In the genomic region with DNA sequence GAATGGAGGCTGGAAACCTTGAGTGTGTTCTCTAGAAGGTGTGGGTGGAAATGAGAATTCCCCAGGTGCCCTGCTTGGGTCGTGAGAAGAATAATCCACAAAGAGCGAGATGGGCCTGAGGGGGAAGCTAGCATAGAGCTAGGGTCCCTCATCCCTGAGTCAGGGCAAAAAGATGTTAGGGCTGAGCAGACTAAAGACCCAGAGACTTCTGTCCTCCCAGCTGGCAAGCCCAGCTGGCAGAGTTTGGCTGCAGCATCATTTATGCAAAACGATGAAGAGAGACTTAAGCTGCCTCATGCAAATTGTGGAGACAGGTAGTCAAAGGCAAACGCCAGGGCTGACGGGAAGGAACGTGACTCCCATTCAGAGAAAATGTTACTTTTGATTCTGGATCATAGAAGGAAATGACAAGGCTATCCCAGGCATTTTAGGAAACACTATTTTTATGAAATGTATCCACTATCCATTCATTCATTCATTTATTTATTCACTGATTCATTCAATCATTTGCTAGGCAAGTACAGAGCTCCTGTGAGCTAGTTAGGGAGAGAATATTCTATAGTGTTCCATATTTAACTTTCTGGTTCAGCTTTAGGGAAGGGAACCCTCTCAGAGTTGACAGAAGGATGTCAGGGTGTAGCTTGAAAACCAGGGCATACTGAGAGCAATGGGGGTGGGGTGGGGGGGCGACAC, we compare ENCODE assay signal across 14 mouse cellular contexts.
DNase-seq lines count a peak whose midpoint lies in the region; ATAC-seq and TF ChIP-seq lines count a peak whose summit lies in the region.
"Had no signal": no experiment of that assay in that cellular context is flagged by ENCODE, and none has a peak within 500 bp of the region (broad histone marks: within the 10 kb centered on the region; RNA-seq: fewer than 3 reads in every experiment).

No protein-coding gene starts in this region.

- H3K9ac ChIP-seq in forebrain, embryonic 15.5 days (replicated peaks) = no peak overlapping the region
- H3K9ac ChIP-seq in forebrain, postnatal 0 days = no peak overlapping the region
- H3K9ac ChIP-seq: liver, postnatal 0 days; neural tube, embryonic 12.5 days; stomach, embryonic 15.5 days had no signal

- 26% methylated on average over 7 of the region's 7 CpGs for WGBS in forebrain, embryonic 15.5 days
- 56% methylated on average over 7 of the region's 7 CpGs for WGBS in forebrain, embryonic 10.5 days
- 25% methylated on average over 7 of the region's 7 CpGs for WGBS in forebrain, postnatal 0 days

- no peak for DNase-seq in forebrain, embryonic 10.5 days (ENCODE audit: extremely low spot score, low spot score)
- DNase-seq in left cerebral cortex, postnatal 4 days = peak; percentile 23
- no peak for DNase-seq in left cerebral cortex, adult 9 months (ENCODE audit: low spot score in 2 of 2)
- DNase-seq in forebrain, postnatal 0 days = peak; percentile 45
- no peak for DNase-seq in gastrocnemius, adult 18-20 months (ENCODE audit: low spot score)
- DNase-seq in cerebellum, postnatal 4 days (ENCODE audit: low spot score in 2 of 2) = no peak
- DNase-seq: adrenal gland, postnatal 25 days; liver, postnatal 0 days had no signal

- no peaks in the 10 kb centered on the region for H3K36me3 ChIP-seq in forebrain, embryonic 15.5 days
- no peaks in the 10 kb centered on the region for H3K36me3 ChIP-seq in forebrain, embryonic 10.5 days (replicated peaks)
- no peaks in the 10 kb centered on the region for H3K36me3 ChIP-seq in forebrain, postnatal 0 days (ENCODE audit: insufficient read depth)
- H3K36me3 ChIP-seq: neural tube, embryonic 12.5 days; stomach, embryonic 15.5 days had no signal

- ATAC-seq in forebrain, embryonic 15.5 days (replicated peaks) = peak; percentile 46; the same call in 1 of the 2 replicates
- ATAC-seq in forebrain, postnatal 0 days = peak; percentile 53
- ATAC-seq in erythroblast, adult 5-6 weeks (replicated peaks; ENCODE audit: low FRiP score, poor library complexity, severe bottlenecking) = no peak
- ATAC-seq: intestine, postnatal 0 days; liver, postnatal 0 days had no signal

- intact Hi-C loops in left cerebral cortex, postnatal 4 days (cut with DNase I) = no loop called here

- H3K27ac ChIP-seq in forebrain, embryonic 15.5 days (replicated peaks) = peak overlapping the region; percentile 56
- H3K27ac ChIP-seq in forebrain, embryonic 10.5 days = no peak overlapping the region
- peak overlapping the region; percentile 54 for H3K27ac ChIP-seq in forebrain, postnatal 0 days (ENCODE audit: low read depth, low read length)
- H3K27ac ChIP-seq: kidney, postnatal 0 days; neural tube, embryonic 12.5 days; stomach, embryonic 15.5 days had no signal

- H3K4me1 ChIP-seq in forebrain, embryonic 15.5 days = peaks cover 23% of the 10 kb centered on the region
- peaks cover 26% of the 10 kb centered on the region for H3K4me1 ChIP-seq in forebrain, embryonic 10.5 days
- H3K4me1 ChIP-seq in forebrain, postnatal 0 days (ENCODE audit: insufficient read depth) = peaks cover 11% of the 10 kb centered on the region; the same call in 1 of the 2 replicates
- H3K4me1 ChIP-seq: stomach, embryonic 15.5 days had no signal

- no peak overlapping the region for H3K4me2 ChIP-seq in forebrain, embryonic 15.5 days (replicated peaks)
- no peak overlapping the region for H3K4me2 ChIP-seq in forebrain, postnatal 0 days (ENCODE audit: low read depth)
- H3K4me2 ChIP-seq: neural tube, embryonic 12.5 days; stomach, embryonic 15.5 days had no signal

- no peak for TF ChIP-seq CTCF in forebrain, postnatal 0 days (IDR thresholded peaks at IDR 0.05; ENCODE audit: low read depth)

- H3K27me3 ChIP-seq in forebrain, embryonic 15.5 days = no peaks in the 10 kb centered on the region
- no peaks in the 10 kb centered on the region for H3K27me3 ChIP-seq in forebrain, embryonic 10.5 days (ENCODE audit: poor library complexity, severe bottlenecking)
- H3K27me3 ChIP-seq in forebrain, postnatal 0 days (ENCODE audit: insufficient read depth, low read length) = no peaks in the 10 kb centered on the region
- H3K27me3 ChIP-seq: neural tube, embryonic 12.5 days; stomach, embryonic 15.5 days had no signal

- H3K4me3 ChIP-seq in forebrain, embryonic 15.5 days = no peak overlapping the region
- H3K4me3 ChIP-seq in forebrain, embryonic 10.5 days = no peak overlapping the region
- H3K4me3 ChIP-seq in forebrain, postnatal 0 days (ENCODE audit: low read depth, low read length) = no peak overlapping the region
- H3K4me3 ChIP-seq: neural tube, embryonic 12.5 days; stomach, embryonic 15.5 days had no signal

- no peaks in the 10 kb centered on the region for H3K9me3 ChIP-seq in forebrain, embryonic 15.5 days
- H3K9me3 ChIP-seq in forebrain, embryonic 10.5 days = no peaks in the 10 kb centered on the region
- no peaks in the 10 kb centered on the region for H3K9me3 ChIP-seq in forebrain, postnatal 0 days (ENCODE audit: low read length)
- H3K9me3 ChIP-seq: neural tube, embryonic 12.5 days; stomach, embryonic 15.5 days had no signal

Comparison
In these comparisons a context has a peak if more than half of its experiments do, and no peak if none do; other contexts are left out.
1. DNase-seq: peak in left cerebral cortex, postnatal 4 days (single experiment) and forebrain, postnatal 0 days (single experiment); none in forebrain, embryonic 10.5 days (single experiment), left cerebral cortex, adult 9 months (0 of 2), gastrocnemius, adult 18-20 months (single experiment) and cerebellum, postnatal 4 days (0 of 2).